Mouse (Mus musculus) layer of hippocampus, postnatal 25 days (tissue): ENCODE results near the gene Grrp1. TPM values are rescaled to one million over a fixed set of nuclear protein-coding genes. Genes with fewer than 3 reads are reported as not detected.
"Not testable (repeated sequence)": the region's sequence is repeated elsewhere in the genome, so short reads cannot be mapped to it uniquely, and the experiment has no call there.

Experiments
- DNase-seq, 2 experiments: peaks; one replicate each; pipeline ENCODE4 v3.0.0; 2022; ENCODE audit warnings: mixed read lengths in 2 of 2, low spot score in 1 of 2; ENCODE audit errors: extremely low spot score in 1 of 2
- total RNA-seq, 2 experiments: library from RNA; stranded (reverse); gene quantifications; 2 replicates each; pipeline ENCODE4 v1.2.3; 2021

Gene Grrp1
- total RNA-seq, 2 experiments from 2014 or later: 3.0 to 3.9 TPM

GRCm38 (mm10) chr4:134271979-134272378 lies 18.1 kb upstream of the Grrp1 start:
- DNase-seq: no peak

- not testable (repeated sequence) for DNase-seq
Observed at GRCm38 (mm10) chr4:134269622-134270021, 15.7 kb upstream of the Grrp1 start.

- no peak for DNase-seq
Observed at GRCm38 (mm10) chr4:134268102-134268655, 14.3 kb upstream of the Grrp1 start.

- DNase-seq: no peak
Observed at GRCm38 (mm10) chr4:134265860-134266585, 12.1 kb upstream of the Grrp1 start.

GRCm38 (mm10) chr4:134263191-134263590 lies 9.3 kb upstream of the Grrp1 start:
- DNase-seq: peak; percentile 33 to 75

- DNase-seq: no peak
Observed at GRCm38 (mm10) chr4:134258354-134258753, 4.4 kb upstream of the Grrp1 start.

GRCm38 (mm10) chr4:134257198-134258009 lies 3.5 kb upstream of the Grrp1 start:
- no peak for DNase-seq

- no peak for DNase-seq
Observed at GRCm38 (mm10) chr4:134256407-134257197, 2.7 kb upstream of the Grrp1 start.

GRCm38 (mm10) chr4:134255854-134256253 lies 1.9 kb upstream of the Grrp1 start:
- DNase-seq: no peak

GRCm38 (mm10) chr4:134254835-134255234 lies 929 bp upstream of the Grrp1 start:
- no peak for DNase-seq

- no peak for DNase-seq
Observed at GRCm38 (mm10) chr4:134252911-134253721, 790 bp downstream of the Grrp1 start.

GRCm38 (mm10) chr4:134252131-134252910 lies 1.6 kb downstream of the Grrp1 start:
- no peak for DNase-seq

GRCm38 (mm10) chr4:134251241-134252130 lies 2.4 kb downstream of the Grrp1 start:
- peak in 1 of 2 experiments; percentile 24 for DNase-seq

- DNase-seq: no peak
Observed at GRCm38 (mm10) chr4:134250930-134251240, 3.0 kb downstream of the Grrp1 start.

GRCm38 (mm10) chr4:134250116-134250929 lies 3.6 kb downstream of the Grrp1 start:
- DNase-seq: no peak

GRCm38 (mm10) chr4:134249651-134250050 lies 4.3 kb downstream of the Grrp1 start:
- peak; percentile 66 to 78 for DNase-seq

GRCm38 (mm10) chr4:134246719-134247258 lies 7.1 kb downstream of the Grrp1 start, which contains the start of gene Gm30191:
Gene Gm30191, plus strand, starts transcription at chr4:134246935.
- DNase-seq: no peak
